Mouse (Mus musculus): ENCODE data around the gene Agbl4. TPM values are rescaled to one million over a fixed set of nuclear protein-coding genes. Genes with fewer than 3 reads are reported as not detected.

Agbl4 gene
- total and polyA plus RNA-seq, 3 experiments: not detected

DNA sequence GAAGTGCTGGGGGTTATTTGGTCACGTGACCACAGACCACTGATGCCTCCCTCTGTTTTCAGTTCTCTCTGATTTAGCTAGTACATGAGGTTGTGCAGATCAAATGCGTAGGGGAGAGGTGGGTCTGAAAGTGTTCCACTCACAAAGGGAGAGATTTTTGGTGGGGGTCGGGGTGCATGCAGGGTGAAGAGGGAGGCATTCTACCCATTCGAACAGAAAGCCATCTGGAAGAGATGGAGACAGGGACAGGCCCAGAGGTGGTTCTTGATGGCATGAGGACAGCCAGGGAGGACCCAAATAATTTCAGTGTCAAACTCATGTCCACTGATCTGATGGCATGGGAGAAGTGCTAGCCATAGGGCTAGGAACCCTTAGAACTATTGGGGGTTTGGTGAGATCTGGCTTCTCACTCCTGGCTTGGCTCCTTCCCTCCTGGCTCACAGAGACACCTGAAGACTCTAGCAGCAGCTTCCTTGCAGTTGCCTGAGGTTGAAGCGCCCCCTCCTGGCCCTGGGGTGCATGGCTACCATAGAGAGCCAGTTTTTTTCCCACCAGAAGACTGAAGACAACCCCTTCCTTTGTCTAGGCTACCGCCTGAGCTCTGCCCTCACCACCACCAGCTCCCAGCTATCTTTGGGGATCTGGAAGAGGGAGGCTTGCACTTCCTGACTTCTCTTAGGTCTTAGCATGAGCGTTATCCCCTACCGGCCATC, 1228.8 kb downstream of the Agbl4 start (continued):
- TF ChIP-seq ZKSCAN1 (IDR thresholded peaks at IDR 0.05; ENCODE audit: borderline replicate concordance, low read depth, low read length) (no peak), SIN3A (IDR thresholded peaks at IDR 0.05; ENCODE audit: low read length) (no peak), EP300 (IDR thresholded peaks at IDR 0.05; ENCODE audit: low read length) (no peak), IRF4 (IDR thresholded peaks at IDR 0.05; ENCODE audit: low read depth, low read length) (peak; percentile 15; the same call in 1 of the 2 replicates)

DNA sequence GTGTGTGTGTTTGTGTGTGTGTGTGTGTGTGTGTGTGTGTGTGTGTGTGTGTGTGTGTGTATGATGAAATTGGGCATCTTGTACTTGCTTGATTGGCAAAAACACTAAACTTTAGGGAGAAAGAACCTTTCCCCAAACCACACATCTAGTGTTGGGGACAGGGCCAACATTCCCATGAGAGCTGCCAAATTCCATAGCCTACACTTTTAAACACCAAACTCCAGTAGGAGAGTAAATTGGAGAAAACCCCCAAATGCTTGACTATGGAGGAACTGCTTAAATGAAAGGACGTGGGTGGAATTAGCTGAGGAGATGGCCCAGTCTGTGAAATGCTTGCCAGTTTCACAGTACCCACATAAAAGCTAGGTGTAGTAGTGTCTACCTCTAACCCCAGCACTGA, 1235.2 kb downstream of the Agbl4 start:
- dilution Hi-C loops (cut with MboI; ENCODE audit: extremely low pct_ligation_motif_present, extremely low pct_unique_long_range_greater_than_20kb, low sequenced_read_pairs): no loop called here
- Histone ChIP-seq H3K9me3 (replicated peaks; ENCODE audit: low read length) (no peaks in the 10 kb centered on the region), H3K4me2 (ENCODE audit: insufficient read depth, low read depth, poor library complexity, severe bottlenecking) (no peak overlapping the region), H3K4me3 (replicated peaks in 1 of 3; ENCODE audit: low read depth in 2 of 3, low read length in 2 of 3, poor library complexity in 1 of 3) (no peak overlapping the region), H3K36me3 (replicated peaks in 1 of 2; ENCODE audit: control insufficient read depth in 1 of 2, insufficient read depth in 1 of 2, low read length in 1 of 2) (no peaks in the 10 kb centered on the region), H3K4me1 (ENCODE audit: control insufficient read depth in 1 of 2, insufficient read depth in 2 of 2) (no peaks in the 10 kb centered on the region), H3K27me3 (replicated peaks) (no peaks in the 10 kb centered on the region), H3K79me2 (replicated peaks; ENCODE audit: control insufficient read depth, extremely low read depth, insufficient read depth, poor library complexity, severe bottlenecking) (no peaks in the 10 kb centered on the region), H3K9ac (ENCODE audit: insufficient read depth, low read depth) (no peak overlapping the region), H3K27ac (ENCODE audit: insufficient read depth, low read depth) (no peak overlapping the region)
- no peak for TF ChIP-seq NRF1 (IDR thresholded peaks at IDR 0.05; ENCODE audit: low read depth, low read length)
- TF ChIP-seq TBP (conservative IDR thresholded peaks at IDR 0.05; ENCODE audit: low read depth, low read length): no peak
- TF ChIP-seq GABPA (IDR thresholded peaks at IDR 0.05; ENCODE audit: insufficient replicate concordance, low read depth, low read length): no peak
- no peak for TF ChIP-seq CHD1 (IDR thresholded peaks at IDR 0.05; ENCODE audit: low read depth, low read length)
- TF ChIP-seq ZNF384 (IDR thresholded peaks at IDR 0.05; ENCODE audit: low read depth, low read length): no peak
- TF ChIP-seq MAX (IDR thresholded peaks at IDR 0.05; ENCODE audit: low read length): no peak
- no peak for TF ChIP-seq ZMIZ1 (IDR thresholded peaks at IDR 0.05; ENCODE audit: low read depth, low read length)
- TF ChIP-seq JUN (IDR thresholded peaks at IDR 0.05; ENCODE audit: insufficient read depth, low read depth, low read length): no peak
- TF ChIP-seq MYC (IDR thresholded peaks at IDR 0.05; ENCODE audit: low read depth, low read length): no peak
- TF ChIP-seq USF1 (IDR thresholded peaks at IDR 0.05; ENCODE audit: low read depth, low read length): no peak
- TF ChIP-seq SMC3 (IDR thresholded peaks at IDR 0.05; ENCODE audit: low read depth, low read length): no peak
- TF ChIP-seq MAFK (IDR thresholded peaks at IDR 0.05; ENCODE audit: insufficient replicate concordance, low read length): no peak
- no peak for TF ChIP-seq BHLHE40 (IDR thresholded peaks at IDR 0.05; ENCODE audit: low read depth, low read length)
- no peak for TF ChIP-seq POLR2A (IDR thresholded peaks at IDR 0.05; ENCODE audit: low read depth, low read length)
- TF ChIP-seq RCOR1 (conservative IDR thresholded peaks at IDR 0.05; ENCODE audit: low read depth, low read length): no peak
- no peak for TF ChIP-seq IRF4 (IDR thresholded peaks at IDR 0.05; ENCODE audit: low read depth, low read length)
- TF ChIP-seq SIN3A (IDR thresholded peaks at IDR 0.05; ENCODE audit: low read length): no peak
- TF ChIP-seq HCFC1 (IDR thresholded peaks at IDR 0.05; ENCODE audit: low read depth, low read length): no peak
- TF ChIP-seq KAT2A (IDR thresholded peaks at IDR 0.05; ENCODE audit: insufficient replicate concordance, low read length): no peak
- in situ Hi-C loops (cut with MboI; ENCODE audit: low pct_ligation_motif_present, low pct_unique_long_range_greater_than_20kb, low sequenced_read_pairs): no loop called here
- no peak for DNase-seq (ENCODE audit: extremely low read depth)
